Mouse (Mus musculus) cerebellum, adult 9-10 months (tissue): ENCODE measurements around the gene Pikfyve.

Experiments used
- DNase-seq: peaks from one replicate; pipeline ENCODE4 v3.0.0; 2022

Pikfyve gene

GRCm38 (mm10) chr1:65314054-65315021 lies 127.9 kb downstream of the Pikfyve start:
- no peak for DNase-seq

DNA sequence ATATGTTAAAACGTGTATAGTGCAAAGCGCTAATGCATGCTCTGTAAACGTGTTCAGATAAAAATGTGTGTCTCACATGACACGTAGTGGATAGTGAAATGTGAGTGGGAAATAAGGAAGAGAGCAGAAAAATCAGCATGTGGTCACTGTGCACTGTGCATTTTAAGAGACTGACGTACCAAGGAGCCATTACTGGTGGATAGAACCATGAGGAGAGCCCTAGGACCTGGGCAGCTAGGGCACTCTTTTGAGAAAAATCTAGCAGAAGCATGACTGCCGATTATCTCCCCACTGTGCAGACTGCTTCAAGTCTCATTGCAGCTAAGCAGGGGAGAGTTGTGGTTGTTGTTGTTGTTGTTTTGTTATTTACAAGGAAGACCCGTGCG lies 128.5 kb downstream of the Pikfyve start:
- DNase-seq, result no peak
